Mouse (Mus musculus): Measurements from ENCODE around the gene Bloc1s3. TPM values are rescaled to one million over a fixed set of nuclear protein-coding genes. Genes with fewer than 3 reads are reported as not detected.

Gene Bloc1s3
- polyA plus RNA-seq, 1 experiment from 2014 or later = 3.4 TPM

- no peak overlapping the region for H3K4me3 ChIP-seq (ENCODE audit: low read depth, low read length)
- H3K27me3 ChIP-seq (replicated peaks; ENCODE audit: control insufficient read depth, insufficient read depth, low read length) = peaks cover 47% of the 10 kb centered on the region
- no peak for TF ChIP-seq CTCF (IDR thresholded peaks at IDR 0.05; ENCODE audit: low read depth)
- no peak for ATAC-seq
- no peaks in the 10 kb centered on the region for H3K4me1 ChIP-seq (replicated peaks; ENCODE audit: control insufficient read depth, insufficient read depth, low read length)
- H3K36me3 ChIP-seq (ENCODE audit: control insufficient read depth, insufficient read depth) = no peaks in the 10 kb centered on the region
- no peaks in the 10 kb centered on the region for H3K9me3 ChIP-seq (ENCODE audit: control insufficient read depth)
- 27% methylated on average over 6 of the region's 6 CpGs for WGBS
- H3K27ac ChIP-seq (ENCODE audit: low read depth, low read length) = no peak overlapping the region
- no peak overlapping the region for H3K4me2 ChIP-seq (replicated peaks; ENCODE audit: low read depth)
- H3K9ac ChIP-seq (ENCODE audit: low read depth, low read length) = no peak overlapping the region
These were observed 40.5 kb downstream of the Bloc1s3 start for GRCm38 (mm10) chr7:19467638-19468037.

GRCm38 (mm10) chr7:19466602-19467145 is 41.5 kb downstream of the Bloc1s3 start:
- Histone ChIP-seq H3K27me3 (replicated peaks; ENCODE audit: control insufficient read depth, insufficient read depth, low read length) (peaks cover 39% of the 10 kb centered on the region), H3K27ac (ENCODE audit: low read depth, low read length) (no peak overlapping the region), H3K36me3 (ENCODE audit: control insufficient read depth, insufficient read depth) (no peaks in the 10 kb centered on the region), H3K9ac (ENCODE audit: low read depth, low read length) (no peak overlapping the region), H3K4me3 (ENCODE audit: low read depth, low read length) (no peak overlapping the region), H3K4me2 (replicated peaks; ENCODE audit: low read depth) (no peak overlapping the region), H3K9me3 (ENCODE audit: control insufficient read depth) (no peaks in the 10 kb centered on the region), H3K4me1 (replicated peaks; ENCODE audit: control insufficient read depth, insufficient read depth, low read length) (no peaks in the 10 kb centered on the region)
- ATAC-seq = no peak
- WGBS = 61% methylated on average over 5 of the region's 5 CpGs
- no peak for TF ChIP-seq CTCF (IDR thresholded peaks at IDR 0.05; ENCODE audit: low read depth)

- Histone ChIP-seq H3K9me3 (ENCODE audit: control insufficient read depth) (no peaks in the 10 kb centered on the region), H3K27ac (ENCODE audit: low read depth, low read length) (no peak overlapping the region), H3K4me1 (replicated peaks; ENCODE audit: control insufficient read depth, insufficient read depth, low read length) (no peaks in the 10 kb centered on the region), H3K36me3 (ENCODE audit: control insufficient read depth, insufficient read depth) (no peaks in the 10 kb centered on the region), H3K4me2 (replicated peaks; ENCODE audit: low read depth) (peak overlapping the region; percentile 38), H3K9ac (ENCODE audit: low read depth, low read length) (no peak overlapping the region), H3K4me3 (ENCODE audit: low read depth, low read length) (no peak overlapping the region), H3K27me3 (replicated peaks; ENCODE audit: control insufficient read depth, insufficient read depth, low read length) (peaks cover 24% of the 10 kb centered on the region)
- no peak for ATAC-seq
- 20% methylated on average over 22 of the region's 22 CpGs for WGBS
- TF ChIP-seq CTCF (IDR thresholded peaks at IDR 0.05; ENCODE audit: low read depth) = no peak
These were observed 43.5 kb downstream of the Bloc1s3 start for GRCm38 (mm10) chr7:19464367-19465307.

GRCm38 (mm10) chr7:19462884-19463381 is 45.2 kb downstream of the Bloc1s3 start, which contains the start of gene Exoc3l2:
TSS of gene Exoc3l2 (plus strand) at chr7:19463331.
- TF ChIP-seq CTCF (IDR thresholded peaks at IDR 0.05; ENCODE audit: low read depth) = no peak
- Histone ChIP-seq H3K9ac (ENCODE audit: low read depth, low read length) (no peak within 1 kb of the TSS), H3K27ac (ENCODE audit: low read depth, low read length) (no peak within 1 kb of the TSS), H3K4me3 (ENCODE audit: low read depth, low read length) (no peak within 1 kb of the TSS), H3K4me2 (replicated peaks; ENCODE audit: low read depth) (no peak within 1 kb of the TSS), H3K9me3 (ENCODE audit: control insufficient read depth) (no peaks in the 10 kb centered on the region), H3K36me3 (ENCODE audit: control insufficient read depth, insufficient read depth) (no peaks in the 10 kb centered on the region), H3K4me1 (replicated peaks; ENCODE audit: control insufficient read depth, insufficient read depth, low read length) (no peaks in the 10 kb centered on the region), H3K27me3 (replicated peaks; ENCODE audit: control insufficient read depth, insufficient read depth, low read length) (peaks cover 12% of the 10 kb centered on the region; the same call in 1 of the 2 replicates)
- ATAC-seq = no peak
- 49% methylated on average over 6 of the region's 6 CpGs for WGBS

- no peak overlapping the region for H3K4me2 ChIP-seq (replicated peaks; ENCODE audit: low read depth)
- 76% methylated on average over 4 of the region's 4 CpGs for WGBS
- no peak overlapping the region for H3K4me3 ChIP-seq (ENCODE audit: low read depth, low read length)
- H3K27ac ChIP-seq (ENCODE audit: low read depth, low read length) = no peak overlapping the region
- H3K36me3 ChIP-seq (ENCODE audit: control insufficient read depth, insufficient read depth) = no peaks in the 10 kb centered on the region
- no peak overlapping the region for H3K9ac ChIP-seq (ENCODE audit: low read depth, low read length)
- H3K9me3 ChIP-seq (ENCODE audit: control insufficient read depth) = no peaks in the 10 kb centered on the region
- no peak for ATAC-seq
- no peaks in the 10 kb centered on the region for H3K4me1 ChIP-seq (replicated peaks; ENCODE audit: control insufficient read depth, insufficient read depth, low read length)
- H3K27me3 ChIP-seq (replicated peaks; ENCODE audit: control insufficient read depth, insufficient read depth, low read length) = peaks cover 7% of the 10 kb centered on the region; the same call in 1 of the 2 replicates
- no peak for TF ChIP-seq CTCF (IDR thresholded peaks at IDR 0.05; ENCODE audit: low read depth)
These were observed 45.7 kb downstream of the Bloc1s3 start for GRCm38 (mm10) chr7:19462443-19462842.

- peak; percentile 89 for TF ChIP-seq CTCF (IDR thresholded peaks at IDR 0.05; ENCODE audit: low read depth)
- H3K9me3 ChIP-seq (ENCODE audit: control insufficient read depth) = no peaks in the 10 kb centered on the region
- WGBS = 10% methylated on average over 6 of the region's 6 CpGs
- no peaks in the 10 kb centered on the region for H3K4me1 ChIP-seq (replicated peaks; ENCODE audit: control insufficient read depth, insufficient read depth, low read length)
- no peak for ATAC-seq
- no peak overlapping the region for H3K4me2 ChIP-seq (replicated peaks; ENCODE audit: low read depth)
- H3K4me3 ChIP-seq (ENCODE audit: low read depth, low read length) = no peak overlapping the region
- no peaks in the 10 kb centered on the region for H3K36me3 ChIP-seq (ENCODE audit: control insufficient read depth, insufficient read depth)
- H3K9ac ChIP-seq (ENCODE audit: low read depth, low read length) = no peak overlapping the region
- no peaks in the 10 kb centered on the region; the same call in 1 of the 2 replicates for H3K27me3 ChIP-seq (replicated peaks; ENCODE audit: control insufficient read depth, insufficient read depth, low read length)
- no peak overlapping the region for H3K27ac ChIP-seq (ENCODE audit: low read depth, low read length)
These were observed 46.7 kb downstream of the Bloc1s3 start for GRCm38 (mm10) chr7:19461488-19461887.
